Mouse (Mus musculus) ES-E14 (cell line): ENCODE data around the gene Cd180.

Source experiments
- CHD2 ChIP-seq: IDR thresholded peaks from 2 replicates; pipeline ENCODE4 v1.6.1; 2014; ENCODE audit warnings: mild to moderate bottlenecking, low read depth, low read length, inconsistent platforms
- HCFC1 ChIP-seq: IDR thresholded peaks from 2 replicates; pipeline ENCODE4 v1.6.1; 2012; ENCODE audit warnings: low read length, inconsistent platforms, borderline replicate concordance; ENCODE audit not compliant: insufficient read depth
- MAFK ChIP-seq: IDR thresholded peaks from 2 replicates; pipeline ENCODE4 v1.6.1; 2014; ENCODE audit warnings: mild to moderate bottlenecking, low read depth, low read length, inconsistent platforms; ENCODE audit not compliant: insufficient read depth
- ZC3H11A ChIP-seq: IDR thresholded peaks from 2 replicates; pipeline ENCODE4 v1.6.1; 2012; ENCODE audit warnings: low read depth, mild to moderate bottlenecking, inconsistent platforms, low read length, borderline replicate concordance

DNA sequence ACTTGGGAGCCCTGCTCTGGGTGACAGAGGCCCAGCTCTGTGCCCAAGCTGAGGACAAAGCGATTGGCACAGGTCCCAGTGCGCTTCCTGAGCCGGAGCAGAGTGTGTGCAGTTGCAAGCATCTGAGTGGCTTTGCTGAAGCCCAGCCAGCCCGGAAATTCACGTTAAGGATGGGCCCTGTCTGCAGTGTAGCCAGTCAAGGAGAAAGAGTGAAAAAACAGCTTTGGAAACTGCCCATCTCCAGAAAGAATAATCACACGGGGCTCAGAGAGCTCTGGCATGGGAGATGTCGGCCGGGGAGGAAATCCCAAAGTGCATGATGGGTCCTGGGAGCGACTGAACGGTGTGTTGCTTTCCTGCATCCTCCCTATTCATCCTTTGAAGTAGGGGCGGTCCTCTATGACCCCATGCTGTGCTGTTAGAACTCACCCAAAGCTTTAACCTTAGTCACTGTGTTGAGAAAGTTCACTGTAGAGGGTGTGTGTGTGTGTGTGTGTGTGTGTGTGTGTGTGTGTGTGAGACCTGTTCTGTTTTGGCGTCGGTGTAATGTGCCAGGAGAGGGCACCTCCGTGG is 5.5 kb downstream of the Cd180 start:
- TF ChIP-seq CHD2 (no peak), MAFK (no peak), HCFC1 (no peak), ZC3H11A (no peak)
